20 mouse cellular contexts compared by ENCODE assay signal in genomic region chr6:95492216-95492956, GRCm38 (mm10).
DNase-seq lines count a peak whose midpoint lies in the region; ATAC-seq and TF ChIP-seq lines count a peak whose summit lies in the region.
"Had no signal": no experiment of that assay in that cellular context is flagged by ENCODE, and none has a peak within 500 bp of the region (broad histone marks: within the 10 kb centered on the region; RNA-seq: fewer than 3 reads in every experiment).

No protein-coding gene starts in this region.

- no peak overlapping the region for H3K4me2 ChIP-seq in heart, embryonic 12.5 days
- H3K4me2 ChIP-seq in intestine, embryonic 14.5 days (ENCODE audit: low read length), result no peak overlapping the region
- H3K4me2 ChIP-seq in intestine, embryonic 16.5 days (ENCODE audit: low read depth, low read length), result no peak overlapping the region
- H3K4me2 ChIP-seq: embryonic facial prominence, embryonic 12.5 days; forebrain, embryonic 12.5 days; heart, embryonic 13.5 days; hindbrain, embryonic 13.5 days; intestine, embryonic 15.5 days had no signal

- H3K9ac ChIP-seq in heart, embryonic 12.5 days, result no peak overlapping the region
- H3K9ac ChIP-seq in intestine, embryonic 14.5 days (ENCODE audit: low read length), result no peak overlapping the region
- no peak overlapping the region for H3K9ac ChIP-seq in intestine, embryonic 16.5 days (ENCODE audit: low read depth, low read length)
- H3K9ac ChIP-seq: embryonic facial prominence, embryonic 12.5 days; forebrain, embryonic 12.5 days; heart, embryonic 13.5 days; hindbrain, embryonic 13.5 days; intestine, embryonic 15.5 days had no signal

- WGBS in heart, embryonic 12.5 days, result 30% methylated on average over 8 of the region's 8 CpGs
- WGBS in intestine, embryonic 14.5 days, result 64% methylated on average over 8 of the region's 8 CpGs
- WGBS in intestine, embryonic 16.5 days, result 78% methylated on average over 8 of the region's 8 CpGs

- H3K9me3 ChIP-seq in heart, embryonic 12.5 days (replicated peaks), result no peaks in the 10 kb centered on the region
- no peaks in the 10 kb centered on the region for H3K9me3 ChIP-seq in intestine, embryonic 14.5 days (ENCODE audit: control insufficient read depth, low read length)
- H3K9me3 ChIP-seq in intestine, embryonic 16.5 days (ENCODE audit: control insufficient read depth, low read length), result no peaks in the 10 kb centered on the region
- H3K9me3 ChIP-seq: embryonic facial prominence, embryonic 12.5 days; forebrain, embryonic 12.5 days; heart, embryonic 13.5 days; hindbrain, embryonic 13.5 days; intestine, embryonic 15.5 days had no signal

- peak; percentile 70 for DNase-seq in heart, adult 11 months
- peak; percentile 35 for DNase-seq in intestine, embryonic 14.5 days (ENCODE audit: low spot score)
- peak; percentile 56 for DNase-seq in brain, adult 2 months (ENCODE audit: low read depth, low spot score)
- DNase-seq in left cerebral cortex, adult 2 months (ENCODE audit: extremely low spot score in 1 of 2, low spot score in 2 of 2), result no peak
- DNase-seq: adrenal gland, adult 8-10 months; adrenal gland, postnatal 36 days; cerebellum, adult 11-12 months; cerebellum, adult 9-10 months; cerebellum, postnatal 25 days; gastrocnemius, postnatal 14 days; heart, postnatal 14 days; kidney, adult 2 months had no signal

- H3K4me3 ChIP-seq in heart, embryonic 12.5 days, result no peak overlapping the region
- H3K4me3 ChIP-seq in intestine, embryonic 14.5 days (ENCODE audit: low read depth, low read length), result no peak overlapping the region
- no peak overlapping the region for H3K4me3 ChIP-seq in intestine, embryonic 16.5 days (ENCODE audit: low read length)
- H3K4me3 ChIP-seq in left cerebral cortex, adult 2 months, result no peak overlapping the region
- H3K4me3 ChIP-seq: embryonic facial prominence, embryonic 12.5 days; forebrain, embryonic 12.5 days; heart, embryonic 13.5 days; hindbrain, embryonic 13.5 days; intestine, embryonic 15.5 days had no signal

- H3K27me3 ChIP-seq in heart, embryonic 12.5 days (replicated peaks), result no peaks in the 10 kb centered on the region
- no peaks in the 10 kb centered on the region for H3K27me3 ChIP-seq in intestine, embryonic 14.5 days (replicated peaks; ENCODE audit: control insufficient read depth, insufficient read depth, low read length)
- no peaks in the 10 kb centered on the region for H3K27me3 ChIP-seq in intestine, embryonic 16.5 days (replicated peaks; ENCODE audit: control insufficient read depth, insufficient read depth, low read length)
- H3K27me3 ChIP-seq: embryonic facial prominence, embryonic 12.5 days; forebrain, embryonic 12.5 days; heart, embryonic 13.5 days; hindbrain, embryonic 13.5 days; intestine, embryonic 15.5 days had no signal

- H3K27ac ChIP-seq in heart, embryonic 12.5 days (ENCODE audit: poor library complexity, severe bottlenecking), result no peak overlapping the region
- no peak overlapping the region for H3K27ac ChIP-seq in intestine, embryonic 14.5 days (ENCODE audit: low read depth)
- no peak overlapping the region for H3K27ac ChIP-seq in intestine, embryonic 16.5 days (ENCODE audit: low read length)
- no peak overlapping the region for H3K27ac ChIP-seq in left cerebral cortex, adult 2 months
- H3K27ac ChIP-seq: embryonic facial prominence, embryonic 12.5 days; forebrain, embryonic 12.5 days; heart, embryonic 13.5 days; hindbrain, embryonic 13.5 days; hindbrain, postnatal 0 days; intestine, embryonic 15.5 days had no signal

- no peak for ATAC-seq in heart, embryonic 12.5 days (ENCODE audit: insufficient number of reproducible peaks, low FRiP score)
- ATAC-seq in intestine, embryonic 14.5 days (replicated peaks; ENCODE audit: low FRiP score, low TSS enrichment, low read depth), result no peak
- ATAC-seq in intestine, embryonic 16.5 days, result no peak
- ATAC-seq: hindbrain, postnatal 0 days; intestine, embryonic 15.5 days had no signal

- H3K4me1 ChIP-seq in heart, embryonic 12.5 days (replicated peaks), result peaks cover 14% of the 10 kb centered on the region
- no peaks in the 10 kb centered on the region for H3K4me1 ChIP-seq in intestine, embryonic 14.5 days (replicated peaks; ENCODE audit: control insufficient read depth, insufficient read depth, low read length)
- no peaks in the 10 kb centered on the region for H3K4me1 ChIP-seq in intestine, embryonic 16.5 days (ENCODE audit: control insufficient read depth, insufficient read depth, low read length)
- H3K4me1 ChIP-seq: hindbrain, embryonic 13.5 days; intestine, embryonic 15.5 days had no signal

- 0 out of 2 replicates have a peak, but pooled peaks cover 2% of the 10 kb centered on the region for H3K36me3 ChIP-seq in heart, embryonic 12.5 days
- no peaks in the 10 kb centered on the region for H3K36me3 ChIP-seq in intestine, embryonic 14.5 days (ENCODE audit: control insufficient read depth, insufficient read depth, low read length)
- no peaks in the 10 kb centered on the region for H3K36me3 ChIP-seq in intestine, embryonic 16.5 days (ENCODE audit: control insufficient read depth, insufficient read depth, low read length)
- H3K36me3 ChIP-seq: embryonic facial prominence, embryonic 12.5 days; forebrain, embryonic 12.5 days; heart, embryonic 13.5 days; hindbrain, embryonic 13.5 days; intestine, embryonic 15.5 days had no signal

- TF ChIP-seq CTCF in left cerebral cortex, adult 2 months (IDR thresholded peaks at IDR 0.05), result no peak

- intact Hi-C loops in left cerebral cortex, adult 2 months (cut with DNase I), result no loop called here

Comparison
In these comparisons a context has a peak if more than half of its experiments do, and no peak if none do; other contexts are left out.
1. DNase-seq: peak in heart, adult 11 months (single experiment), intestine, embryonic 14.5 days (single experiment) and brain, adult 2 months (single experiment); none in left cerebral cortex, adult 2 months (0 of 2).